Mouse (Mus musculus): ENCODE results near the gene Hes5.

DNA sequence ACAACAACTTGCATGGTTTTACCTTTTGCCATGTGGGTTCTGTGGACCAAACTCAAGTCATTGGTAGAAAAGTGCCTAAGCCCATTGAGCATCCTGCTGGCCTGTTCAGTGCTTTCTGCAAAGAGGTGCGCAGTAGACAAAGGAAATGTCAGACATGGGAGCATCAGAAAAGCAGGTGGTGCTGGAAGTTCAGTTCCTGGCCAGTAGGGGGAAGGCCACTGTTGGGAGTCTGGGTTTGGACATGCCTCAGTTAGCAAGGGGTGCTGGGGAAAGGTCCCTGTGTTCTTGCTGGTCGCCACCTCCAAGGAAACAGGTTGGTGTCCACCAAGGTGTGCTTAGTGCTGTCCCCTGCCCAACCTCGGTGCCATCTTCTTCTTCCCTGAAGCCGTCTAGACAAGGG lies 19.4 kb downstream of the Hes5 start:
- TF ChIP-seq POLR2A (IDR thresholded peaks at IDR 0.05; ENCODE audit: insufficient read depth, low read depth, low read length) (no peak), CTCF (IDR thresholded peaks at IDR 0.05; ENCODE audit: insufficient read depth, low read depth, low read length) (peak; percentile 18; the same call in 1 of the 2 replicates)

All from olfactory bulb, adult 2 months (tissue).